ENCODE assay signal across 52 mouse cellular contexts in genomic region chr2:122191849-122192248, GRCm38 (mm10). TPM values are rescaled to one million over a fixed set of nuclear protein-coding genes. Genes with fewer than 3 reads are reported as not detected.
"Had no signal": no experiment of that assay in that cellular context is flagged by ENCODE, and none has a peak within 500 bp of the region (broad histone marks: within the 10 kb centered on the region; RNA-seq: fewer than 3 reads in every experiment).

No protein-coding gene starts in this region.

- ATAC-seq: hindbrain, embryonic 16.5 days; hindbrain, postnatal 0 days; inflammation-experienced regulatory T-cells, adult 6 months; intestine, embryonic 15.5 days; intestine, embryonic 16.5 days; intestine, postnatal 0 days had no signal

- H3K4me1 ChIP-seq: heart, embryonic 12.5 days; heart, embryonic 13.5 days; heart, embryonic 15.5 days; hindbrain, embryonic 10.5 days; hindbrain, embryonic 12.5 days; hindbrain, embryonic 13.5 days; hindbrain, embryonic 15.5 days; intestine, embryonic 15.5 days; kidney, embryonic 15.5 days had no signal

- H3K27ac ChIP-seq: heart, embryonic 13.5 days; heart, embryonic 15.5 days; hindbrain, embryonic 10.5 days; hindbrain, embryonic 12.5 days; hindbrain, embryonic 13.5 days; hindbrain, embryonic 14.5 days; hindbrain, embryonic 15.5 days; hindbrain, postnatal 0 days; intestine, embryonic 15.5 days; kidney, embryonic 15.5 days; kidney, postnatal 0 days; layer of hippocampus, adult 2 months; left cerebral cortex, adult 2 months had no signal

- H3K27me3 ChIP-seq: heart, embryonic 12.5 days; heart, embryonic 13.5 days; heart, embryonic 15.5 days; hindbrain, embryonic 12.5 days; hindbrain, embryonic 13.5 days; hindbrain, embryonic 15.5 days; intestine, embryonic 15.5 days; kidney, embryonic 15.5 days had no signal

- H3K9ac ChIP-seq: heart, embryonic 12.5 days; heart, embryonic 13.5 days; heart, embryonic 15.5 days; hindbrain, embryonic 12.5 days; hindbrain, embryonic 13.5 days; hindbrain, embryonic 14.5 days; hindbrain, embryonic 15.5 days; intestine, embryonic 15.5 days; kidney, embryonic 15.5 days had no signal

- H3K36me3 ChIP-seq: heart, embryonic 12.5 days; heart, embryonic 13.5 days; heart, embryonic 15.5 days; hindbrain, embryonic 10.5 days; hindbrain, embryonic 12.5 days; hindbrain, embryonic 13.5 days; hindbrain, embryonic 15.5 days; intestine, embryonic 15.5 days; kidney, embryonic 15.5 days had no signal

- H3K4me3 ChIP-seq: heart, embryonic 12.5 days; heart, embryonic 13.5 days; heart, embryonic 15.5 days; hindbrain, embryonic 10.5 days; hindbrain, embryonic 12.5 days; hindbrain, embryonic 13.5 days; hindbrain, embryonic 15.5 days; intestine, embryonic 15.5 days; kidney, embryonic 15.5 days; layer of hippocampus, adult 2 months; left cerebral cortex, adult 2 months had no signal

- H3K9me3 ChIP-seq: heart, embryonic 12.5 days; heart, embryonic 13.5 days; heart, embryonic 15.5 days; hindbrain, embryonic 10.5 days; hindbrain, embryonic 12.5 days; hindbrain, embryonic 13.5 days; hindbrain, embryonic 15.5 days; intestine, embryonic 15.5 days; kidney, embryonic 15.5 days had no signal

- DNase-seq: heart, postnatal 10 days; heart, postnatal 14 days; heart, postnatal 36 days; heart, postnatal 4 days; kidney, adult 11 months; kidney, adult 18-20 months; kidney, adult 2 months; kidney, adult 8-10 months; kidney, adult 9 months; kidney, postnatal 10 days; kidney, postnatal 14 days; kidney, postnatal 25 days; kidney, postnatal 36 days; kidney, postnatal 4 days; layer of hippocampus, adult 9-11 months; layer of hippocampus, postnatal 36 days had no signal

RNA-seq across cellular contexts. Expression of gene Terb2, which starts 5.8 kb away (rescaled TPM):
- total RNA-seq: heart, postnatal 10 days; heart, postnatal 14 days; heart, postnatal 25 days; heart, postnatal 36 days; heart, postnatal 4 days; hematopoietic stem cell, adult 5-6 weeks; hindbrain, postnatal 0 days; layer of hippocampus, adult 18-20 months; layer of hippocampus, adult 2 months; layer of hippocampus, adult 8-10 months; layer of hippocampus, postnatal 10 days; layer of hippocampus, postnatal 14 days; layer of hippocampus, postnatal 25 days; layer of hippocampus, postnatal 36 days; left cerebral cortex, adult 18-20 months; left cerebral cortex, adult 2 months; left cerebral cortex, adult 8-10 months had no signal
- polyA plus RNA-seq: heart, embryonic 11.5 days; heart, embryonic 12.5 days; heart, embryonic 13.5 days; heart, embryonic 14.5 days; heart, embryonic 15.5 days; heart, embryonic 16.5 days; heart, postnatal 0 days; hindbrain, embryonic 10.5 days; hindbrain, embryonic 11.5 days; hindbrain, embryonic 12.5 days; hindbrain, embryonic 13.5 days; hindbrain, embryonic 14.5 days; hindbrain, embryonic 16.5 days; hindbrain, postnatal 0 days; inflammation-experienced regulatory T-cells, adult 6 months; intestine, embryonic 14.5 days; intestine, embryonic 15.5 days; intestine, embryonic 16.5 days; intestine, postnatal 0 days; kidney, adult 2 months; kidney, embryonic 14.5 days; kidney, embryonic 15.5 days; kidney, embryonic 16.5 days; kidney, postnatal 0 days; large intestine, adult 2 months had no signal

RNA-seq across cellular contexts. Expression of gene Patl2, which starts 5.9 kb away (rescaled TPM):
- total RNA-seq: heart, postnatal 10 days; heart, postnatal 14 days; heart, postnatal 25 days; heart, postnatal 36 days; heart, postnatal 4 days; hematopoietic stem cell, adult 5-6 weeks; hindbrain, postnatal 0 days; layer of hippocampus, adult 18-20 months; layer of hippocampus, adult 2 months; layer of hippocampus, postnatal 10 days; layer of hippocampus, postnatal 25 days; left cerebral cortex, adult 2 months had no signal
- polyA plus RNA-seq: heart, embryonic 11.5 days; heart, embryonic 12.5 days; heart, embryonic 13.5 days; heart, embryonic 14.5 days; hindbrain, embryonic 10.5 days; hindbrain, embryonic 12.5 days; hindbrain, embryonic 13.5 days; hindbrain, embryonic 14.5 days; hindbrain, embryonic 15.5 days; intestine, embryonic 14.5 days; intestine, embryonic 15.5 days; kidney, adult 2 months; kidney, embryonic 14.5 days; kidney, embryonic 15.5 days; kidney, embryonic 16.5 days had no signal

RNA-seq across cellular contexts. Expression of gene Trim69, which starts 31.3 kb away (rescaled TPM):
- total RNA-seq: heart, postnatal 10 days; heart, postnatal 14 days; heart, postnatal 25 days; heart, postnatal 4 days; hematopoietic stem cell, adult 5-6 weeks; hindbrain, postnatal 0 days; layer of hippocampus, adult 18-20 months; layer of hippocampus, adult 2 months; layer of hippocampus, adult 8-10 months; layer of hippocampus, postnatal 10 days; layer of hippocampus, postnatal 14 days; layer of hippocampus, postnatal 25 days; layer of hippocampus, postnatal 36 days; left cerebral cortex, adult 18-20 months; left cerebral cortex, adult 2 months; left cerebral cortex, adult 8-10 months had no signal
- polyA plus RNA-seq: heart, embryonic 12.5 days; heart, embryonic 13.5 days; heart, embryonic 15.5 days; heart, embryonic 16.5 days; heart, postnatal 0 days; hindbrain, embryonic 10.5 days; hindbrain, embryonic 11.5 days; hindbrain, embryonic 12.5 days; hindbrain, embryonic 13.5 days; hindbrain, embryonic 14.5 days; hindbrain, embryonic 15.5 days; hindbrain, postnatal 0 days; intestine, embryonic 14.5 days; intestine, embryonic 15.5 days; intestine, embryonic 16.5 days; kidney, adult 2 months; kidney, embryonic 14.5 days; kidney, embryonic 15.5 days; kidney, embryonic 16.5 days; kidney, postnatal 0 days had no signal
